Mouse (Mus musculus): ENCODE results near the gene Pim1.
A peak's percentile ranks its signal among the peaks of the same experiment; 100 is the strongest.
"Not testable (repeated sequence)": the region's sequence is repeated elsewhere in the genome, so short reads cannot be mapped to it uniquely, and the experiment has no call there.

Pim1 gene

GRCm38 (mm10) chr17:29490713-29491581, at the start of gene Pim1:
Gene Pim1, plus strand, starts transcription at chr17:29490753.
- DNase-seq (ENCODE audit: low read depth in 2 of 2, low spot score in 2 of 2): peak; percentile 63 to 65

- DNase-seq (ENCODE audit: low read depth in 2 of 2, low spot score in 2 of 2): no peak
These were observed 49.0 kb upstream of the Pim1 start for GRCm38 (mm10) chr17:29441562-29441961.

GRCm38 (mm10) chr17:29442131-29442557, 48.4 kb upstream of the Pim1 start:
- no peak for DNase-seq (ENCODE audit: low read depth in 2 of 2, low spot score in 2 of 2)

GRCm38 (mm10) chr17:29443724-29444123, 46.8 kb upstream of the Pim1 start:
- DNase-seq (ENCODE audit: low read depth in 2 of 2, low spot score in 2 of 2): no peak

- DNase-seq (ENCODE audit: low read depth in 2 of 2, low spot score in 2 of 2): no peak
These were observed 45.5 kb upstream of the Pim1 start for GRCm38 (mm10) chr17:29445072-29445471.

- DNase-seq (ENCODE audit: low read depth in 2 of 2, low spot score in 2 of 2): no peak
These were observed 43.2 kb upstream of the Pim1 start for GRCm38 (mm10) chr17:29447323-29447722.

GRCm38 (mm10) chr17:29448055-29448454, 42.5 kb upstream of the Pim1 start:
- no peak for DNase-seq (ENCODE audit: low read depth in 2 of 2, low spot score in 2 of 2)

GRCm38 (mm10) chr17:29448561-29448960, 42.0 kb upstream of the Pim1 start:
- no peak for DNase-seq (ENCODE audit: low read depth in 2 of 2, low spot score in 2 of 2)

- DNase-seq (ENCODE audit: low read depth in 2 of 2, low spot score in 2 of 2): no peak
These were observed 39.4 kb upstream of the Pim1 start for GRCm38 (mm10) chr17:29450899-29451840.

- DNase-seq (ENCODE audit: low read depth in 2 of 2, low spot score in 2 of 2): no peak
These were observed 38.7 kb upstream of the Pim1 start for GRCm38 (mm10) chr17:29451841-29452210.

- not testable (repeated sequence) for DNase-seq (ENCODE audit: low read depth in 2 of 2, low spot score in 2 of 2)
These were observed 36.4 kb upstream of the Pim1 start for GRCm38 (mm10) chr17:29454119-29454518.

GRCm38 (mm10) chr17:29455411-29456120, 35.0 kb upstream of the Pim1 start:
- DNase-seq (ENCODE audit: low read depth in 2 of 2, low spot score in 2 of 2): no peak

- DNase-seq (ENCODE audit: low read depth in 2 of 2, low spot score in 2 of 2): no peak
These were observed 34.1 kb upstream of the Pim1 start for GRCm38 (mm10) chr17:29456476-29456875.

- no peak for DNase-seq (ENCODE audit: low read depth in 2 of 2, low spot score in 2 of 2)
These were observed 33.6 kb upstream of the Pim1 start for GRCm38 (mm10) chr17:29456926-29457325.

- no peak for DNase-seq (ENCODE audit: low read depth in 2 of 2, low spot score in 2 of 2)
These were observed 32.6 kb upstream of the Pim1 start for GRCm38 (mm10) chr17:29457795-29458560.

- peak; percentile 23 to 47 for DNase-seq (ENCODE audit: low read depth in 2 of 2, low spot score in 2 of 2)
These were observed 31.0 kb upstream of the Pim1 start for GRCm38 (mm10) chr17:29459321-29460118.

- no peak for DNase-seq (ENCODE audit: low read depth in 2 of 2, low spot score in 2 of 2)
These were observed 30.4 kb upstream of the Pim1 start for GRCm38 (mm10) chr17:29460119-29460505.

GRCm38 (mm10) chr17:29463627-29464026, 26.9 kb upstream of the Pim1 start:
- no peak for DNase-seq (ENCODE audit: low read depth in 2 of 2, low spot score in 2 of 2)

GRCm38 (mm10) chr17:29464068-29464467, 26.5 kb upstream of the Pim1 start:
- DNase-seq (ENCODE audit: low read depth in 2 of 2, low spot score in 2 of 2): no peak

Data from CD8-positive naive resting alpha-beta T cell, adult 2 months (primary cell).